Mouse (Mus musculus) thymus, adult 2 months (tissue): ENCODE measurements around the gene Sptbn1. TPM values are rescaled to one million over a fixed set of nuclear protein-coding genes. Genes with fewer than 3 reads are reported as not detected.
A peak's percentile ranks its signal among the peaks of the same experiment; 100 is the strongest.

Source experiments
- DNase-seq: peaks from one replicate; pipeline ENCODE4 v3.0.0; 2021
- H3K27ac ChIP-seq: fragments of 200-500 bp; 2 replicates; pipeline ENCODE4 v1.5.1; 2012; ENCODE audit warnings: low read length, control low read depth; ENCODE audit not compliant: control insufficient read depth, insufficient read depth
- H3K27me3 ChIP-seq: fragments of 200-500 bp; 2 replicates; pipeline ENCODE4 v1.6.1; 2012; ENCODE audit warnings: mild to moderate bottlenecking, low read length, moderate library complexity, mixed read lengths; ENCODE audit not compliant: control insufficient read depth, insufficient read depth
- H3K36me3 ChIP-seq: fragments of 200-500 bp; 2 replicates; pipeline ENCODE4 v1.6.1; 2012; ENCODE audit warnings: mild to moderate bottlenecking, low read length, moderate library complexity; ENCODE audit not compliant: control insufficient read depth, insufficient read depth
- H3K4me1 ChIP-seq: fragments of 200-500 bp; replicated peaks from 2 replicates; pipeline ENCODE4 v1.6.1; 2012; ENCODE audit warnings: low read length; ENCODE audit not compliant: control insufficient read depth, insufficient read depth
- H3K4me3 ChIP-seq: fragments of 200-500 bp; 2 replicates; pipeline ENCODE4 v1.5.1; 2012; ENCODE audit warnings: mild to moderate bottlenecking, low read length, control low read depth, moderate library complexity; ENCODE audit not compliant: control insufficient read depth, insufficient read depth
- CTCF ChIP-seq: fragments of 200-500 bp; IDR thresholded peaks from 2 replicates; pipeline ENCODE4 v1.5.1; 2012; ENCODE audit warnings: mild to moderate bottlenecking, control low read depth, low read length, moderate library complexity, borderline replicate concordance; ENCODE audit not compliant: control insufficient read depth, poor library complexity, insufficient read depth; ENCODE audit errors: extremely low read depth
- POLR2A ChIP-seq: fragments of 200-500 bp; IDR thresholded peaks from 2 replicates; pipeline ENCODE4 v1.6.1; 2012; ENCODE audit warnings: mild to moderate bottlenecking, low read length, control low read depth, moderate library complexity; ENCODE audit not compliant: control insufficient read depth, poor library complexity, insufficient read depth; ENCODE audit errors: extremely low read depth
- WGBS: fragments of 180-500 bp; shearing (Covaris S2); methylation state at CpG from one replicate; pipeline ENCODE4 v1.1.7; 2018; 5-methylcytosine and 5-hydroxymethylcytosine counted together
- polyA plus RNA-seq: library from polyadenylated mRNA; depleted of rRNA; stranded (reverse); fragments of >200 nt; gene quantifications from 2 replicates; pipeline ENCODE4 v1.2.3, GENCODE M21; 2012

Sptbn1 gene
- polyA plus RNA-seq, 1 experiment = 48.5 TPM

DNA sequence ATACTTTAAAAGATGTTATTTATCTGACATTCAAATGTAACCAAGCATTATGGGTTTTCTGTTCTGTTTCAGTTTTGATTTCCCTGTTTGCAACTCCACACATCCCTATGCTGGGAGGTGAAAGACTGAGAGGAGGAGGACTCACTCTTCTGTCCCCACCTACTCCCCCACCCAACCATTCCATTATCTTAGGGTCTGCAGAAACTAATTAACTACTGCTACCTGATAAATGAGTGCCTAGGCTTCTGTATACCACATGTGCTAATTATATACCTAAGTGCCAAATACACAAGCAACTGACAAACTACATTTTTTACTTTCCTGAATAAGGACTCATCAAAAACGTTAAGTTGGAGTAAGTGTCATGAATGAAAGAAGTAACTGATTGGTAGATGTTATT is 23.8 kb downstream of the Sptbn1 start:
- whole genome bisulfite sequencing = 76% methylated on average over 1 of the region's 1 CpGs
- H3K4me1 ChIP-seq = no peaks in the 10 kb centered on the region
- DNase-seq = no peak
- H3K27ac ChIP-seq = no peak overlapping the region
- H3K27me3 ChIP-seq = no peaks in the 10 kb centered on the region
- H3K4me3 ChIP-seq = no peak overlapping the region
- no peaks in the 10 kb centered on the region for H3K36me3 ChIP-seq
- TF ChIP-seq CTCF (no peak), POLR2A (no peak)

DNA sequence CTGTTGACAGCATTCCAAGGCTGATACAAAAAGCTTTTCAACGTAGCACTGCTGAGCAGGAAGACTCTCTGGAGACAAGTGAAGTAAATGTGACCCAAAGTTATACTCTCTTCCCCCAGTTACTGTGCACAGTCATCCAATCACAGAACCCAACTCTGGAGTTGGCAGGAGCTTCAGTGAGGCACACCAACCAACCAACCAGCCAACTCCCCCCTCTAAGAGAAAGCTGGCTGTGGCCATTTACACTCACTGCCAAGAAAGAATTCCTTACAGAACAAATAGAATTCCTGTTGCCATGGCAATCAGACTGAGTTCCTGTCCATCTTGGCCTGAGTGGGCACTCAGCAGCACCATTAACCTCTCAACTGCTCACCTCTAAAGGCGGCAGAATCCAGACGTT is 24.4 kb downstream of the Sptbn1 start:
- Histone ChIP-seq H3K4me3 (no peak overlapping the region), H3K27ac (no peak overlapping the region), H3K4me1 (no peaks in the 10 kb centered on the region), H3K27me3 (no peaks in the 10 kb centered on the region), H3K36me3 (no peaks in the 10 kb centered on the region)
- no peak for DNase-seq
- 88% methylated on average over 3 of the region's 3 CpGs for WGBS
- TF ChIP-seq POLR2A (no peak), CTCF (no peak)

DNA sequence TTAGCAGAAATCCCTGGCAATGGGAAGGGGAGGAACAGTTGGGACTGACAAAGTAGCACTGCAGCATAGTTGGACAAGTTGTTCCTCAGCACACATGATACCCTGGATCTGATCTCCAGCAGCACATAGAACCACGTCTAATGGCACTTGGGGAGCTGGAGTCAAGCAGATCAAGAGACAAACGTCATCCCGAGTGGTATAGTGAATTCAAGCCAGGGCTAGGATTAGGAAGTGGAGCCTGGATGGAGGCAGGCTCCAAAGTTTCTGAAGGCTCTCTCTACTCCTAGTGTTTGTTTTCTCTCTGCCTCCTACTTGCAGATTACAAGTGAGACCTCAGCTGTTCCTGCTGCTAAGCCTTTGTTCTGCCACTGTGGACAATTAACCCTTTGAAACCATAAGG is 27.1 kb downstream of the Sptbn1 start:
- DNase-seq = no peak
- H3K4me1 ChIP-seq = no peaks in the 10 kb centered on the region
- no peaks in the 10 kb centered on the region for H3K27me3 ChIP-seq
- no peak overlapping the region for H3K4me3 ChIP-seq
- no peak for TF ChIP-seq CTCF
- no peak overlapping the region for H3K27ac ChIP-seq
- WGBS = 91% methylated on average over 3 of the region's 3 CpGs
- no peaks in the 10 kb centered on the region for H3K36me3 ChIP-seq

DNA sequence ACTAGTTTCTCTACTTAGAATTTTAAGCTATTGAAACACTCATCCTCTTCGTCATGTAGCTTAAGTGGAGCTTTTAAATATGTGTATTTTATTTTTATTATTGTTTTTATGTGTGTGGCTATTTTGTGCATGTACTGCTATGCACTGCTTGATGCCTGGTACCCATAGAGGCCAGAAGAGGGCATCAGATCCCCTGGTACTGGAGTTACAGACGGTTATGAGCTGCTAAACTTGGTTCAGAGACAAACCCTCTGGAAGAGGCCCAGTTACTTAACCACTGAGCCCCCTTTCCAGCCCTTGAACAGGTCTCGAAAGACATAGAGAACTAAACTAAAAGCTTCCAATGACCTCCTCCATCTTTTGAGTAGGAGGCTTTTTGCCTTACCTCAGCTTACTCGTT is 30.0 kb downstream of the Sptbn1 start:
- H3K4me1 ChIP-seq = no peaks in the 10 kb centered on the region
- no peak for TF ChIP-seq POLR2A
- no peak for TF ChIP-seq CTCF
- peak; percentile 14 for DNase-seq
- WGBS = 69% methylated on average over 4 of the region's 4 CpGs
- no peaks in the 10 kb centered on the region for H3K36me3 ChIP-seq
- no peaks in the 10 kb centered on the region for H3K27me3 ChIP-seq
- no peak overlapping the region for H3K27ac ChIP-seq
- no peak overlapping the region for H3K4me3 ChIP-seq

DNA sequence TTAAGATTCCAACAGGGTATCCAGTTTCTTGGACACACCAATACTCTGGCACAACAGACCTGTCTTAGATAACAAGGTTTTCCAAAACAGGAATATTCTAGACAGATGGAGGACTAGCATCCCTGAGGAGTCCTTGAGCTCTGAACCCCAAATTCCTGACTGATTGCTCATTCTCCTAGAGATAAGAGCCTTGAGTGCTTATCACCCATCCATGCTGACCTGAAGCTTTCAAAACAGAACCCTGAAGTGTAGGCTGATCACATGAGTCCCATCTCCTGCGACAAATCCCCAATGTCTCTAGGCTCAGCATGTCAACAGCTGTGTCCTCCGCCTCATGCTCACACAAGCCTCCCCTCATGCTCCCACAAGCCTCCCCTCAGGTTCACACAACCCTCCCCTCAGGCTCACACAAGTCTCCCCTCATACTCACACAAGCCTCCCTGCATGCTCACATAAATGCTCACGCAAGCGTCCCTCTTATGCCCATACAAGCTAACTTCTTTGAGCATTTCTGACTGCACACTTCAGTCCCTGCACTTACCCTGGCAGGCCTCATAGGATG is 31.2 kb downstream of the Sptbn1 start:
- Histone ChIP-seq H3K36me3 (no peaks in the 10 kb centered on the region), H3K27me3 (no peaks in the 10 kb centered on the region), H3K4me3 (no peak overlapping the region), H3K27ac (no peak overlapping the region), H3K4me1 (no peaks in the 10 kb centered on the region)
- WGBS = 94% methylated on average over 4 of the region's 4 CpGs
- TF ChIP-seq CTCF (no peak), POLR2A (no peak)
- DNase-seq = no peak

DNA sequence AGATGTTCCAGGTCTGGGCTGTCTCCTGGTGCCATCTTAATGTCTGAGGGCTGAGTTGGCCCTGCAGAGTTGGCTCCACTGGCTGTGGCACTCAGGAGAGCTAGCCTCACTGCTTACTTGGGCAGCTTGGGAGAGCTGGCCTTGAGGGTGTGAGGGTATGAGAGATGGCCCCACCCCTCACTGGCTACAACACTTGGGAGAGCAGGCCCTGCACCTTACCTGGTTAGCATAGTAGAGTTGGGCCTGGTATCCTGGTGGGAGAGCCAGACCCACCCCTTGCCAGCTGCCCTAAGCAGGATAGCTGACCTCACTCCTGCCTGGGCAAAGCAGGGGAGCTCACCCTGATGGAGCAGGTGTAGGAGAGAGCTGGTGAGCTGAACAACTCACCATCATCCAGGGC is 32.3 kb downstream of the Sptbn1 start:
- no peak for TF ChIP-seq CTCF
- TF ChIP-seq POLR2A = no peak
- H3K4me1 ChIP-seq = no peaks in the 10 kb centered on the region
- H3K27ac ChIP-seq = no peak overlapping the region

DNA sequence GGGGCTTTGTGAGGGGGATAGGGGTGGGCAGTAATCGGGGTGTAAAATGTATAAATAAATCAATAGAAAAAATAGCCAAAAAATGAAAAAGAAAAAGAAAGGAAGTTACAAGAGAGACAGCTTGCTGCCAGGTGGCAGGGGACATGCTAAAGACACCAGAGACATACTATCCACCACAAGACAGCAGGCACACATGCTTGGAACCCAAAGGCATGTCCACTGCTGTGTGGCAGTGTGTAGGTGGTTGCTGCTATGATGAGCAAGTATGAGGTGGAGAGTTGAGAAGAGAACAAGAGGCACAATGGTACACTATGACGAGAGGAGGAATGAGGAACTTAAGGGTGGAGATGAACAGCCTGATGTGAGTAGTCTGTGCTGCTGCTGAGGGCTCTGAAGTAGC is 32.8 kb downstream of the Sptbn1 start:
- Histone ChIP-seq H3K27ac (no peak overlapping the region), H3K4me1 (no peaks in the 10 kb centered on the region), H3K27me3 (no peaks in the 10 kb centered on the region), H3K36me3 (no peaks in the 10 kb centered on the region), H3K4me3 (no peak overlapping the region)
- 79% methylated on average over 2 of the region's 2 CpGs for WGBS
- no peak for TF ChIP-seq CTCF
- no peak for TF ChIP-seq POLR2A
- no peak for DNase-seq

More for the DNA sequence above, 32.3 kb downstream of the Sptbn1 start:
- Histone ChIP-seq H3K27me3 (no peaks in the 10 kb centered on the region), H3K4me3 (no peak overlapping the region), H3K36me3 (no peaks in the 10 kb centered on the region)
- no peak for DNase-seq
